Mouse (Mus musculus) myocyte (in vitro differentiated cells): ENCODE measurements around the gene Nrp2.

Source experiments
- CEBPB ChIP-seq: IDR thresholded peaks from 2 replicates; pipeline ENCODE4 v1.6.1; 2011; ENCODE audit warnings: mild to moderate bottlenecking, moderate library complexity; ENCODE audit not compliant: poor library complexity, insufficient read depth, severe bottlenecking
- E2F4 ChIP-seq: IDR thresholded peaks from one replicate; pipeline ENCODE4 v1.6.1; 2011; ENCODE audit warnings: mild to moderate bottlenecking, control low read depth, moderate library complexity; ENCODE audit not compliant: insufficient read depth
- MAX ChIP-seq: IDR thresholded peaks from one replicate; pipeline ENCODE4 v1.6.1; 2011; ENCODE audit warnings: low read depth, mild to moderate bottlenecking, control low read depth
- MYOD1 ChIP-seq, 3 experiments: IDR thresholded peaks; one replicate each; pipeline ENCODE4 v1.6.1; 2011; ENCODE audit warnings: control low read depth in 2 of 3, low read depth in 2 of 3, mild to moderate bottlenecking in 2 of 3, moderate library complexity in 1 of 3; ENCODE audit not compliant: insufficient read length in 2 of 3, control insufficient read depth in 1 of 3
- MYOG ChIP-seq, 3 experiments: IDR thresholded peaks; one replicate each; pipeline ENCODE4 v1.6.1; 2011; ENCODE audit warnings: control low read depth in 2 of 3, low read depth in 2 of 3, mild to moderate bottlenecking in 2 of 3; ENCODE audit not compliant: insufficient read length in 2 of 3, control insufficient read depth in 1 of 3, insufficient read depth in 1 of 3
- POLR2A ChIP-seq: IDR thresholded peaks from one replicate; pipeline ENCODE4 v1.6.1; 2011; ENCODE audit warnings: low read depth, mild to moderate bottlenecking, control low read depth, moderate library complexity; ENCODE audit not compliant: insufficient read length
- POLR2AphosphoS2 ChIP-seq: IDR thresholded peaks from one replicate; pipeline ENCODE4 v1.6.1; 2011; ENCODE audit warnings: low read depth, control low read depth; ENCODE audit not compliant: insufficient read length
- REST ChIP-seq: IDR thresholded peaks from one replicate; pipeline ENCODE4 v1.6.1; 2011; ENCODE audit warnings: mild to moderate bottlenecking, control low read depth, moderate library complexity; ENCODE audit not compliant: insufficient read depth, insufficient read length
- SRF ChIP-seq: IDR thresholded peaks from one replicate; pipeline ENCODE4 v1.6.1; 2011; ENCODE audit warnings: low read depth; ENCODE audit not compliant: control insufficient read depth, insufficient read length
- TCF12 ChIP-seq: IDR thresholded peaks from one replicate; pipeline ENCODE4 v1.6.1; 2011; ENCODE audit warnings: mild to moderate bottlenecking, control low read depth; ENCODE audit not compliant: poor library complexity, insufficient read depth, severe bottlenecking
- USF1 ChIP-seq: IDR thresholded peaks from one replicate; pipeline ENCODE4 v1.6.1; 2011; ENCODE audit warnings: low read depth, mild to moderate bottlenecking, control low read depth, moderate library complexity

DNA sequence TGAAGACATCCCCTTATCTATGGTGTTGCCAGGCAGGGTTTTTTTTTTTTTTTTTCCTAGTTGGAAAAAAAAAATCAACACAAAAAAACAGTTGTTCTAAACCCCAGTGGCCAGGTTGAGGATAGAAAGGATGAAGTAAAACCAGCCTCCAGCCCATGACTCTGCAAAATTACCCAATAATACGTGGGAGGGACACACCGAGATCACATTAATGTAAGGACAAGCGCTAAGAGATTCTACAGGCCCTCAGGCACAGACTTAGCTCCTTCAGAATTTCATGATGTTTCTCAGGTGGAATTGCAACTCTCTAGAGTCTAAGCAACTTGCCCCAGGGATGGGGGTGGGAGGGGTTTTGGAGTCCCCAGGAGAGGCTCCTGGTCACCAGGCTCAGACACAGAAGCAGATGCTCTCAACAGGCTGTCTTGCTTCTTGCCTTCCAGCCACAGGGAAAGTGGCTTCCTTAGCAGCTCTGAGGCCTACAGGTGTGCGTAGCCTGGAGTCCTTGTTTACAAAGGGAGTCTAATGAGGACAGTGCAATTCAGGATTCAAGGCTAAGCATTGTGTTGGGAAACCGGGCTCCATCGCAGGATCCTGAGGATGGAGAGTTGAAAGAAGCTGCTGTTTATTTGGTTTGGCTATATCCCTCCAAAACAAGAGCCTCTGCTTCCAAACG lies 49.7 kb downstream of the Nrp2 start:
- TF ChIP-seq POLR2A (no peak), REST (no peak), E2F4 (no peak), POLR2AphosphoS2 (no peak), TCF12 (no peak), USF1 (no peak), MAX (no peak), MYOG (IDR thresholded peaks at IDR 0.05; ENCODE audit: control insufficient read depth in 1 of 3, insufficient read depth in 1 of 3, insufficient read length in 2 of 3, low read depth in 2 of 3) (no peak), SRF (no peak), MYOD1 (IDR thresholded peaks at IDR 0.05; ENCODE audit: control insufficient read depth in 1 of 3, insufficient read length in 2 of 3, low read depth in 2 of 3) (no peak), CEBPB (no peak)
